Mouse (Mus musculus): ENCODE measurements around the gene Mob1b. TPM values are rescaled to one million over a fixed set of nuclear protein-coding genes. Genes with fewer than 3 reads are reported as not detected.
"Not testable (repeated sequence)": the region's sequence is repeated elsewhere in the genome, so short reads cannot be mapped to it uniquely, and the experiment has no call there.

The Mob1b gene
- polyA plus RNA-seq, 1 experiment: 22.0 TPM

- TF ChIP-seq FLI1 (IDR thresholded peaks at IDR 0.05; ENCODE audit: low read length) (no peak), GATA1 (IDR thresholded peaks at IDR 0.05; ENCODE audit: borderline replicate concordance, low read length) (peak; percentile 64; the same call in 1 of the 3 replicates)
- peaks cover 44% of the 10 kb centered on the region for H3K4me1 ChIP-seq
- H3K36me3 ChIP-seq (replicated peaks; ENCODE audit: low read length): peaks cover 55% of the 10 kb centered on the region
- H3K4me3 ChIP-seq (replicated peaks): peak overlapping the region; percentile 97
- no peaks in the 10 kb centered on the region for H3K9me3 ChIP-seq
- H3K27me3 ChIP-seq (replicated peaks): no peaks in the 10 kb centered on the region
These were observed 3.4 kb downstream of the Mob1b start for GRCm38 (mm10) chr5:88724030-88724429.

- no peak for TF ChIP-seq GATA1 (IDR thresholded peaks at IDR 0.05; ENCODE audit: borderline replicate concordance, low read length)
- no peak for TF ChIP-seq FLI1 (IDR thresholded peaks at IDR 0.05; ENCODE audit: low read length)
- H3K36me3 ChIP-seq (replicated peaks; ENCODE audit: low read length): peaks cover 73% of the 10 kb centered on the region
- H3K27me3 ChIP-seq (replicated peaks): no peaks in the 10 kb centered on the region
- peak overlapping the region; percentile 80 for H3K4me3 ChIP-seq (replicated peaks)
- peaks cover 61% of the 10 kb centered on the region for H3K4me1 ChIP-seq
- H3K9me3 ChIP-seq: no peaks in the 10 kb centered on the region
These were observed 7.0 kb downstream of the Mob1b start for GRCm38 (mm10) chr5:88727593-88728144.

GRCm38 (mm10) chr5:88734786-88735185 is 14.1 kb downstream of the Mob1b start:
- H3K36me3 ChIP-seq (replicated peaks; ENCODE audit: low read length): peaks cover 84% of the 10 kb centered on the region
- TF ChIP-seq FLI1 (IDR thresholded peaks at IDR 0.05; ENCODE audit: low read length): no peak
- TF ChIP-seq GATA1 (IDR thresholded peaks at IDR 0.05; ENCODE audit: borderline replicate concordance, low read length): no peak
- H3K9me3 ChIP-seq: no peaks in the 10 kb centered on the region
- H3K27me3 ChIP-seq (replicated peaks): no peaks in the 10 kb centered on the region
- peaks cover 72% of the 10 kb centered on the region for H3K4me1 ChIP-seq
- peak overlapping the region; percentile 46 for H3K4me3 ChIP-seq (replicated peaks)

- peaks cover 65% of the 10 kb centered on the region for H3K4me1 ChIP-seq
- H3K9me3 ChIP-seq; H3K4me3 ChIP-seq (replicated peaks); H3K27me3 ChIP-seq (replicated peaks): not testable (repeated sequence)
- H3K36me3 ChIP-seq (replicated peaks; ENCODE audit: low read length): peaks cover 84% of the 10 kb centered on the region
These were observed 20.4 kb downstream of the Mob1b start for GRCm38 (mm10) chr5:88741065-88741464.

- Histone ChIP-seq H3K4me3 (replicated peaks) (no peak overlapping the region), H3K27me3 (replicated peaks) (no peaks in the 10 kb centered on the region), H3K9me3 (no peaks in the 10 kb centered on the region), H3K4me1 (peaks cover 29% of the 10 kb centered on the region), H3K36me3 (replicated peaks; ENCODE audit: low read length) (peaks cover 95% of the 10 kb centered on the region)
- TF ChIP-seq GATA1 (IDR thresholded peaks at IDR 0.05; ENCODE audit: borderline replicate concordance, low read length) (no peak), FLI1 (IDR thresholded peaks at IDR 0.05; ENCODE audit: low read length) (no peak)
These were observed 27.1 kb downstream of the Mob1b start for GRCm38 (mm10) chr5:88747774-88748173.

- TF ChIP-seq FLI1 (IDR thresholded peaks at IDR 0.05; ENCODE audit: low read length) (no peak), GATA1 (IDR thresholded peaks at IDR 0.05; ENCODE audit: borderline replicate concordance, low read length) (no peak)
- Histone ChIP-seq H3K36me3 (replicated peaks; ENCODE audit: low read length) (peaks cover 96% of the 10 kb centered on the region), H3K27me3 (replicated peaks) (no peaks in the 10 kb centered on the region), H3K9me3 (no peaks in the 10 kb centered on the region), H3K4me3 (replicated peaks) (no peak overlapping the region), H3K4me1 (no peaks in the 10 kb centered on the region; the same call in 1 of the 2 replicates)
These were observed 32.5 kb downstream of the Mob1b start for GRCm38 (mm10) chr5:88753199-88753598.

GRCm38 (mm10) chr5:88762611-88763010 is 42.0 kb downstream of the Mob1b start:
- Histone ChIP-seq H3K4me1 (peaks cover 51% of the 10 kb centered on the region), H3K36me3 (replicated peaks; ENCODE audit: low read length) (peaks cover 78% of the 10 kb centered on the region), H3K27me3 (replicated peaks) (no peaks in the 10 kb centered on the region), H3K4me3 (replicated peaks) (no peak overlapping the region), H3K9me3 (no peaks in the 10 kb centered on the region)
- TF ChIP-seq FLI1 (IDR thresholded peaks at IDR 0.05; ENCODE audit: low read length): no peak
- TF ChIP-seq GATA1 (IDR thresholded peaks at IDR 0.05; ENCODE audit: borderline replicate concordance, low read length): no peak

- H3K36me3 ChIP-seq (replicated peaks; ENCODE audit: low read length): peaks cover 77% of the 10 kb centered on the region
- TF ChIP-seq FLI1 (IDR thresholded peaks at IDR 0.05; ENCODE audit: low read length) (no peak), GATA1 (IDR thresholded peaks at IDR 0.05; ENCODE audit: borderline replicate concordance, low read length) (no peak)
- no peaks in the 10 kb centered on the region for H3K27me3 ChIP-seq (replicated peaks)
These were observed 43.9 kb downstream of the Mob1b start for GRCm38 (mm10) chr5:88764430-88764986.

GRCm38 (mm10) chr5:88764987-88765481 is 44.4 kb downstream of the Mob1b start, which contains the start of gene Dck:
TSS of gene Dck (plus strand) at chr5:88764996.
- peak within 1 kb of the TSS; percentile 97 for H3K4me3 ChIP-seq (replicated peaks)
- TF ChIP-seq GATA1 (IDR thresholded peaks at IDR 0.05; ENCODE audit: borderline replicate concordance, low read length) (no peak), FLI1 (IDR thresholded peaks at IDR 0.05; ENCODE audit: low read length) (no peak)
- H3K27me3 ChIP-seq (replicated peaks): no peaks in the 10 kb centered on the region
- no peaks in the 10 kb centered on the region for H3K9me3 ChIP-seq
- peaks cover 77% of the 10 kb centered on the region for H3K36me3 ChIP-seq (replicated peaks; ENCODE audit: low read length)
- H3K4me1 ChIP-seq: peaks cover 64% of the 10 kb centered on the region

More at GRCm38 (mm10) chr5:88764430-88764986, 43.9 kb downstream of the Mob1b start:
- Histone ChIP-seq H3K9me3 (no peaks in the 10 kb centered on the region), H3K4me3 (replicated peaks) (peak overlapping the region; percentile 97), H3K4me1 (peaks cover 61% of the 10 kb centered on the region)

- no peaks in the 10 kb centered on the region for H3K9me3 ChIP-seq
- H3K4me3 ChIP-seq (replicated peaks): peak overlapping the region; percentile 97
- TF ChIP-seq FLI1 (IDR thresholded peaks at IDR 0.05; ENCODE audit: low read length) (no peak), GATA1 (IDR thresholded peaks at IDR 0.05; ENCODE audit: borderline replicate concordance, low read length) (no peak)
- peaks cover 67% of the 10 kb centered on the region for H3K4me1 ChIP-seq
- H3K36me3 ChIP-seq (replicated peaks; ENCODE audit: low read length): peaks cover 77% of the 10 kb centered on the region
- no peaks in the 10 kb centered on the region for H3K27me3 ChIP-seq (replicated peaks)
These were observed 44.9 kb downstream of the Mob1b start for GRCm38 (mm10) chr5:88765587-88765986.

All from megakaryocyte, embryonic 14.5 days (primary cell).